Mouse (Mus musculus) forebrain, embryonic 13.5 days (tissue): ENCODE measurements around the gene Myl12a. TPM values are rescaled to one million over a fixed set of nuclear protein-coding genes. Genes with fewer than 3 reads are reported as not detected.

ENCODE experiments used
- ATAC-seq: fragments of 200-750 bp; cut with Nextera tagmentation; 2 replicates; pipeline ENCODE4 v1.8.0; 2017
- H3K27ac ChIP-seq: fragments of 300-500 bp; sonication (generic); 2 replicates; pipeline ENCODE4 v1.5.1; 2015; ENCODE audit warnings: inconsistent platforms, mild to moderate bottlenecking, moderate library complexity
- H3K27me3 ChIP-seq: fragments of 300-500 bp; sonication (generic); 2 replicates; pipeline ENCODE4 v1.6.1; 2015; ENCODE audit warnings: mild to moderate bottlenecking, inconsistent platforms
- H3K36me3 ChIP-seq: fragments of 300-500 bp; sonication (generic); 2 replicates; pipeline ENCODE4 v1.6.1; 2015; ENCODE audit warnings: mild to moderate bottlenecking, inconsistent platforms; ENCODE audit not compliant: poor library complexity, severe bottlenecking
- H3K4me1 ChIP-seq: fragments of 300-500 bp; sonication (generic); 2 replicates; pipeline ENCODE4 v1.6.1; 2015; ENCODE audit warnings: inconsistent platforms
- H3K4me2 ChIP-seq: fragments of 300-500 bp; sonication (generic); 2 replicates; pipeline ENCODE4 v1.6.1; 2015; ENCODE audit warnings: inconsistent platforms, mild to moderate bottlenecking, moderate library complexity
- H3K4me3 ChIP-seq: fragments of 300-500 bp; sonication (generic); 2 replicates; pipeline ENCODE4 v1.5.1; 2015; ENCODE audit warnings: mild to moderate bottlenecking, inconsistent platforms
- H3K9ac ChIP-seq: fragments of 300-500 bp; sonication (generic); 2 replicates; pipeline ENCODE4 v1.6.1; 2015; ENCODE audit warnings: mild to moderate bottlenecking, inconsistent platforms
- H3K9me3 ChIP-seq: fragments of 300-500 bp; sonication (generic); replicated peaks from 2 replicates; pipeline ENCODE4 v1.6.1; 2016; ENCODE audit warnings: inconsistent platforms
- WGBS: fragments of 180-500 bp; shearing (Covaris S2); methylation state at CpG from one replicate; pipeline ENCODE4 v1.1.7; 2015; 5-methylcytosine and 5-hydroxymethylcytosine counted together
- polyA plus RNA-seq: library from polyadenylated mRNA; unstranded; fragments of >200 nt; fragmentation: Nextera tagmentation; extraction: Ambion mirVana; gene quantifications from 2 replicates; pipeline ENCODE4 v1.2.1, GENCODE M21; 2015

Myl12a gene
- polyA plus RNA-seq, 1 experiment from 2014 or later = 196 TPM

DNA sequence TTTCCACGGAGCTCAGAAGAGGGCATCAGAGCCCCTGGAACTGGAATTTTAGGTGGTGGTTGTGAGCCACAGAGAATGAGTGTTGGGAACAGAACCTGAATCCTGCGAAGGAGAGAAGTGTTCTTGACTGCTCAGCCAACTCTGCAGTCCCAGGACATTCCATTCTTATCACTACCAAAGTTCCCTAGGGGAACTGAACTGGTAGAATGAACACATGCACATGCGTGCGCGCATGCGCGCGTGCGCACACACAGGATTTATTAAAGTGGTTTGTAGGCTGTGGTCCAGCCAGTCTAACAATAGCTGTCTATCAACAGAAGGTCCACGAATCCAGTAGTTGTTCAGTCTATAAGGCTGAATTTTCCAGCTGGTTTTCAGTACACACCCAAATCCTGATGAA, 21.4 kb upstream of the Myl12a start:
- no peak overlapping the region for H3K9ac ChIP-seq
- H3K4me1 ChIP-seq = peaks cover 4% of the 10 kb centered on the region; the same call in 1 of the 2 replicates
- WGBS = 92% methylated on average over 10 of the region's 10 CpGs
- no peak for ATAC-seq
- H3K27ac ChIP-seq = no peak overlapping the region
- H3K36me3 ChIP-seq = no peaks in the 10 kb centered on the region
- H3K4me2 ChIP-seq = no peak overlapping the region
- no peak overlapping the region for H3K4me3 ChIP-seq
- H3K9me3 ChIP-seq = no peaks in the 10 kb centered on the region
- H3K27me3 ChIP-seq = no peaks in the 10 kb centered on the region

DNA sequence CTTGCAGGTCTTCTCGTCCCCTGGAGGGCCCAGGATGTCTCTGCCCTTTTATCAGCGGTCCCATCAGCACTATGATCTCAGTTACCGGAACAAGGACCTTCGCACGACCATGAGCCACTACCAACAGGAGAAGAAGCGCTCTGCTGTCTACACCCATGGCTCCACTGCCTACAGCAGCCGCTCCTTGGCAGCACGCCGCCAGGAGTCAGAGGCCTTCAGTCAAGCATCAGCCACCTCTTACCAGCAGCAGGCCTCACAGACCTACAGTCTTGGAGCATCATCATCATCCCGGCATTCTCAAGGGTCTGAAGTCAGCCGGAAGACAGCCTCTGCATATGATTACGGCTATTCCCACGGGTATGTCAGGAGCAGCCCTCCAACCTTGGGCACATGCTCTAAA, 20.2 kb upstream of the Myl12a start:
- 90% methylated on average over 13 of the region's 13 CpGs for WGBS

DNA sequence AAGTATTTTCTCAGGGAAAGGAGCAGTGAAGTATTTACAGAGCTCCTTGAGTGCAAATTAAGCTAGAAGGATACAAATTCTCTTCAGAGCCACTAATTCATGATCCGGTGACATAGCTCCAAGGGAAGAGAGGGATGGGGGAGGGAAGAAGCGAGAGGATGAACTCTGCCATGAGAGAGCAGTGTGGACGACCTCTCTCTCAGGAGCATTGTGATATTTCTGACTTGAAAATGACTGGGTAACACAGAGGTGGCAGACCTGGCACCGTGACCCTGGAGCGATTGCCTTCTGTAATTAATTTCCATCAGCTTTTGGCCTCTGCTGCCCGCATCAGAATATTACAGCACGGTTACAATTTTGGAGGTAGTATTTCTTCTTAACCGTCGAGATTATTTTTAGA, 17.2 kb upstream of the Myl12a start:
- 68% methylated on average over 9 of the region's 9 CpGs for WGBS
- Histone ChIP-seq H3K9me3 (no peaks in the 10 kb centered on the region), H3K4me1 (peaks cover 4% of the 10 kb centered on the region; the same call in 1 of the 2 replicates), H3K27me3 (no peaks in the 10 kb centered on the region), H3K9ac (no peak overlapping the region), H3K36me3 (no peaks in the 10 kb centered on the region), H3K4me3 (no peak overlapping the region), H3K4me2 (no peak overlapping the region), H3K27ac (no peak overlapping the region)
- ATAC-seq = no peak

More for the DNA sequence above, 20.2 kb upstream of the Myl12a start:
- no peak overlapping the region for H3K4me2 ChIP-seq
- H3K27ac ChIP-seq = no peak overlapping the region
- peaks cover 4% of the 10 kb centered on the region; the same call in 1 of the 2 replicates for H3K4me1 ChIP-seq
- H3K4me3 ChIP-seq = no peak overlapping the region
- H3K27me3 ChIP-seq = no peaks in the 10 kb centered on the region
- H3K9ac ChIP-seq = no peak overlapping the region
- no peak for ATAC-seq
- H3K9me3 ChIP-seq = no peaks in the 10 kb centered on the region
- no peaks in the 10 kb centered on the region for H3K36me3 ChIP-seq

DNA sequence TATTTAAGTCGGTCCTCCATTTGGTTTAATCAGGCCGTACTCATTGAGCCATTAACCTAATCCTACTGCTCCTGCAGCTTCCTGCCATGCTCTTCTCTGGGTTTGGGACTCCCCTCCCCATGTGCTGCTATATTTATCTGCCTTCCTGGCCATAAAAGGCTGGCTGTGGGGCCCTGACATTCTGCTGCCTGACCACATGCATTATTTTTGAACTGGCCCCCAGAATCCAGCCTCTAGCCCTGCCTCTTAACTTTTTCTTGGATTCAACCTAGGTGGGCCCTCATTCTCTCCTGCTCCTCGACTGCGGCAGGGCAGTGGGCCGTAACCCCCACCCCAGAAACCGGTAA, 16.6 kb upstream of the Myl12a start:
- no peak overlapping the region for H3K4me2 ChIP-seq
- WGBS = 44% methylated on average over 6 of the region's 6 CpGs
- no peak overlapping the region for H3K4me3 ChIP-seq
- H3K4me1 ChIP-seq = peaks cover 4% of the 10 kb centered on the region; the same call in 1 of the 2 replicates
- no peaks in the 10 kb centered on the region for H3K9me3 ChIP-seq
- no peak for ATAC-seq
- H3K27ac ChIP-seq = no peak overlapping the region
- no peaks in the 10 kb centered on the region for H3K36me3 ChIP-seq
- H3K27me3 ChIP-seq = no peaks in the 10 kb centered on the region
- H3K9ac ChIP-seq = no peak overlapping the region

DNA sequence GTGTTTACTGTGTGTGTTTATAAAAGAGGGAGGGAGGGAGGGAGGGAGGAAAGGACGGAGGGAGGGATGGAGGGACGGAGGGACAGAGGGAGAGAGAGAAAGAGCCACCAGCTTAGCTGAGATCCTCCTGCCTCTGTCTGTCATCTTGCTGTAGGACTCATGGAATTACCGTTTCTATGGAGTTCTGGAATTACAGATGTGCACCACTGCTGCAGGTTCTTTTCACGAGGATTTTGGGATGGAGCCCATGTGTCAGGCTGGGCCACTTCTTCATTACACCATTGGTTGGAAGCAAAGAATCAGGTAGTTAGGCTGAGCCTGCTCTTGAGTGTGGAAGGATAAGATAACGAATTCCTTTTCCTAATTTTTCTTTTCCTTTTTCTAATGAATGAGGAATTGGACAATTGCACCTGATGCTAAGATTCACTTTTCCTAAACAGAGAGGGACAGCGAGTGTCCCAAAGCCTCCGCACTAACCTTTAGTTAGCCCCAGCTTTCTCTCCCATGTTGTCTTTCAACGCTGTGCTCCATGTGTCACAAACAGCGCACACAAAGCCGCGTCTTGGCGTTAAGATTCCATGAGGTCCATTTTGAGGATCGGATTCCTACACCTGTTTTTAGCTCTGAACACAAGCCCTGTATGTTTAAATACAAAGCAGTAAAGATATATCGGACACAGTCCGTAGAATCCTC, 16.1 kb upstream of the Myl12a start:
- WGBS = 85% methylated on average over 15 of the region's 15 CpGs
- Histone ChIP-seq H3K4me2 (no peak overlapping the region), H3K4me3 (no peak overlapping the region), H3K27ac (no peak overlapping the region), H3K36me3 (no peaks in the 10 kb centered on the region), H3K9ac (no peak overlapping the region), H3K27me3 (no peaks in the 10 kb centered on the region), H3K9me3 (no peaks in the 10 kb centered on the region), H3K4me1 (peaks cover 4% of the 10 kb centered on the region; the same call in 1 of the 2 replicates)
- ATAC-seq = no peak

DNA sequence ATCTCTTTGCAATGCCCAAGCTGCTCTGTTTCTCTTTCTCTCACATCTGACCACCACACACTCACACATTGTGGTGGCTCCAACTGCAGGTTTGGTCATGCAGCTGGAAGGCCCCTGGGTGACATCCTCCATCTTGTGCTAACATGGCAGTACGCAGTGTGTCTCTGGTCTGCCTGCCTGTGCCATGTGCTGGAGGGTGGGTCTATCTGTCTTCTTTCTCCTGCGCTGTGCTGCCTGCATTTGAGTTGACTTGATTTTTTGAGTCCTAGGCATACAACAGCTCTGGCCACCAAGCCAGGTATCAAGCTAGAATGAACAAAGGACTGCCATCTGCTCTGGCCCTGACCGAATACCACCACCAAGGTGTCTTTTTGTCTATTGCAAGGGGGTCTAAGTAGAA, 15.5 kb upstream of the Myl12a start:
- no peak overlapping the region for H3K9ac ChIP-seq
- H3K4me1 ChIP-seq = peaks cover 4% of the 10 kb centered on the region; the same call in 1 of the 2 replicates
- H3K4me2 ChIP-seq = no peak overlapping the region
- no peak for ATAC-seq
- no peak overlapping the region for H3K27ac ChIP-seq
- 91% methylated on average over 3 of the region's 3 CpGs for WGBS
- no peak overlapping the region for H3K4me3 ChIP-seq
- no peaks in the 10 kb centered on the region for H3K27me3 ChIP-seq
- H3K9me3 ChIP-seq = no peaks in the 10 kb centered on the region
- no peaks in the 10 kb centered on the region for H3K36me3 ChIP-seq

DNA sequence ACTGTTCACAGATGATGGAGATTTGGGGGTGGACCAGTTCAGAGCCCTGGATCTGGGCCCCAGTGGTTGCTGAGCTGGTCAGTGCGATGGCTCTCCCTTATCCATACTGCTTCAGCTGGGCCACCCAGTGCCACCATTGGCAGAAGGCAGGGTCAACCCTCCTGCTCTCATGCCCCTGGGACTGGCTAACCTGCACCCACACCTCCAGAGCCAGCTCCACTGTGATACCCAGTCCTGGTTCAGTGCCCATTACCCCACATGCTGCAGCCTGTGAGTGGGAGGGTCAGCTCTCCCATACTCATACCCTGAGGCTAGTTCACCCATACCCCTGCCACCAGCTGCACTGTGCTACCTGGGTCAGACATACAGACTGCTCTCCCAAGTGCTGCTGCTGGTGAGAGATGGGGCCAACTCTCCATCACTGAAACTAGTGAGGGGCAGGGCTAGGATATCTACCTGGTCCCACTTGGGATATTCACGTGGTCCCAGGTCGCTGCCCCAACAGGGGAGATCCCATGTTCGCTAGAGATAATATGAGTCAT, 14.8 kb upstream of the Myl12a start:
- H3K9me3 ChIP-seq = no peaks in the 10 kb centered on the region
- H3K4me1 ChIP-seq = peaks cover 4% of the 10 kb centered on the region; the same call in 1 of the 2 replicates
- no peaks in the 10 kb centered on the region for H3K27me3 ChIP-seq
- H3K4me2 ChIP-seq = no peak overlapping the region
- no peaks in the 10 kb centered on the region for H3K36me3 ChIP-seq
- ATAC-seq = no peak
- H3K9ac ChIP-seq = no peak overlapping the region
- H3K27ac ChIP-seq = no peak overlapping the region
- WGBS = 96% methylated on average over 4 of the region's 4 CpGs
- H3K4me3 ChIP-seq = no peak overlapping the region

DNA sequence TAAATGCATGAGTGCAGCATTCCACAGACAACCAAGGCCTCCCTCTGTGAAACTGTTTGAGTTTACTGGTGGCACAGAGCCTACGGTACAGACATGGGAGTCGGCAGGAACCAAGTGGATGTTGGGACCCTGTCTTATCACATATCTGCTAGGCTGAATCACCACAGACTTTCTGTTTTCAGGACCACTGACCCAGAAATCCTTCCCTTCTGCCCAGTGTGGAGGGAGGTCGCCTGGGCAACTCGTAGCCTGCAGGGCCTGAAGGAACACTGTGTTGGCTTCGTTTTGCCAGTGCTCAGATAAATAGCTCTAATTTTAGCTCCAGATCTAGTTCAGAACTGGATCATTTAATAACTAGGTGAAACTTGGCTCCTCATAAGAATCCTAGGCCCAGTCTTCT, 12.2 kb upstream of the Myl12a start:
- WGBS = 51% methylated on average over 5 of the region's 5 CpGs
- no peak overlapping the region for H3K9ac ChIP-seq

GRCm38 (mm10) chr17:71013105-71013504, 10.4 kb upstream of the Myl12a start:
- ATAC-seq = no peak
- no peaks in the 10 kb centered on the region for H3K36me3 ChIP-seq
- no peak overlapping the region for H3K4me2 ChIP-seq
- no peaks in the 10 kb centered on the region for H3K27me3 ChIP-seq
- WGBS = 96% methylated on average over 6 of the region's 6 CpGs
- H3K9ac ChIP-seq = no peak overlapping the region
- no peak overlapping the region for H3K4me3 ChIP-seq
- no peak overlapping the region for H3K27ac ChIP-seq
- no peaks in the 10 kb centered on the region for H3K9me3 ChIP-seq
- H3K4me1 ChIP-seq = no peaks in the 10 kb centered on the region

More for the DNA sequence above, 12.2 kb upstream of the Myl12a start:
- H3K9me3 ChIP-seq = no peaks in the 10 kb centered on the region
- H3K4me3 ChIP-seq = no peak overlapping the region
- peaks cover 4% of the 10 kb centered on the region; the same call in 1 of the 2 replicates for H3K4me1 ChIP-seq
- no peaks in the 10 kb centered on the region for H3K36me3 ChIP-seq
- H3K27me3 ChIP-seq = no peaks in the 10 kb centered on the region
- H3K27ac ChIP-seq = no peak overlapping the region
- no peak for ATAC-seq
- H3K4me2 ChIP-seq = no peak overlapping the region

DNA sequence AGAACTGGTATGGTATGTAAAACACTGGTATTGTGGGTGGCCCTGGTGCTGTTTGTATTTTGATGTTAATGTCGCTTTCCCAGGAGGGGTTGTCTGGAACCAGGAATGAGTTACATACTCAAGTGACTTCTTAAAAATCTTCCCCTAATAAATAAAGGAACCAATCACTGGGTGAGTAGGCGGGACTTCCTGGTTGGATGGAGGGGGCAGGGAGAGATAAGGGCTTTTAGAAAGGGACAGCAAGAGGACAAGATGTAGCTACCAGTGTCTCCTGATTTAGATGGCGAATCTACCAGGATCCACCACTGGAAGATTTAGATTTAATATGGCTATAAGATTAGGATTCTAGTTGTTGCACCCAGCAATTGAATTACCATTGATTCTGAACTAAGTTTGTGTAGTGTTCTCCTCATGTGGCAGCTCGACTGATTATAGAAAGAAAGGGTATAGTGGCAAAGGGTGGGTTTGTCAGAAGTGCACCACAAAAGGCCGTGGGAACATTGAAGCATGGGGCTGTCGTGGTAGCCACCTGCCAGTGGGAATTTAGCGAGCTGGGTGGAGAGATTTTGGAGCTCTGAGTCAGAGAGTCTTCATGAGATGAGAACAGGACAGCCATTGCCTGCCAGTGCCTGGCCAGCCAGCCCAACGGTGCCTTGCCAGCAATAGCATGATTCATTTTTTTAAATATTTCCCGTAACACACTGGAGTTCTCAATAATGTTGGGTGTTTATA, 9.4 kb upstream of the Myl12a start:
- H3K4me2 ChIP-seq = no peak overlapping the region
- H3K36me3 ChIP-seq = no peaks in the 10 kb centered on the region
- no peaks in the 10 kb centered on the region for H3K4me1 ChIP-seq
- no peaks in the 10 kb centered on the region for H3K9me3 ChIP-seq
- H3K4me3 ChIP-seq = no peak overlapping the region
- no peak overlapping the region for H3K9ac ChIP-seq
- no peak for ATAC-seq
- 89% methylated on average over 9 of the region's 9 CpGs for WGBS
- H3K27me3 ChIP-seq = no peaks in the 10 kb centered on the region
- no peak overlapping the region for H3K27ac ChIP-seq

- Histone ChIP-seq H3K4me2 (no peak overlapping the region), H3K9me3 (no peaks in the 10 kb centered on the region), H3K36me3 (no peaks in the 10 kb centered on the region), H3K9ac (no peak overlapping the region), H3K27ac (no peak overlapping the region), H3K4me3 (no peak overlapping the region), H3K27me3 (no peaks in the 10 kb centered on the region), H3K4me1 (no peaks in the 10 kb centered on the region)
- 0 out of 2 replicates have a peak, but pooled peaks have one; percentile 21 for ATAC-seq
- 64% methylated on average over 7 of the region's 7 CpGs for WGBS
These were observed 8.1 kb upstream of the Myl12a start for GRCm38 (mm10) chr17:71010646-71011242.

GRCm38 (mm10) chr17:71009751-71010150, 7.1 kb upstream of the Myl12a start:
- Histone ChIP-seq H3K9ac (no peak overlapping the region), H3K4me3 (no peak overlapping the region)
- WGBS = 84% methylated on average over 1 of the region's 1 CpGs

More at GRCm38 (mm10) chr17:71009751-71010150, 7.1 kb upstream of the Myl12a start:
- H3K27me3 ChIP-seq = no peaks in the 10 kb centered on the region
- H3K36me3 ChIP-seq = no peaks in the 10 kb centered on the region
- H3K27ac ChIP-seq = no peak overlapping the region
- H3K9me3 ChIP-seq = no peaks in the 10 kb centered on the region
- no peak for ATAC-seq
- H3K4me1 ChIP-seq = no peaks in the 10 kb centered on the region
- no peak overlapping the region for H3K4me2 ChIP-seq
